Mouse (Mus musculus) 416B (cell line): ENCODE measurements at regions not wholly inside any gene's neighbourhood (a gene's known extent, or its start where the extent isn't known, plus 50 kb on each side); places are given as distances from the start of the nearest gene placed in this dataset.

Experiments used
- DNase-seq: peaks from one replicate; pipeline ENCODE4 v3.0.0; 2011; ENCODE audit warnings: low read depth

- DNase-seq, result peak; percentile 7
Measured at GRCm38 (mm10) chrX:72330323-72330722, 55.7 kb upstream of the Gabre start.

- DNase-seq, result no peak
Measured at GRCm38 (mm10) chrX:72328822-72329221, 54.2 kb upstream of the Gabre start.
